Mouse (Mus musculus) heart, adult 2 months (tissue): ENCODE data around the gene Nptxr. TPM values are rescaled to one million over a fixed set of nuclear protein-coding genes. Genes with fewer than 3 reads are reported as not detected.

Experiments used
- DNase-seq, 2 experiments: peaks; one replicate each; pipeline ENCODE4 v3.0.0; 2021
- H3K27ac ChIP-seq: fragments of 200-600 bp; 2 replicates; pipeline ENCODE4 v1.8.1; 2022
- H3K27me3 ChIP-seq: fragments of 200-500 bp; 2 replicates; pipeline ENCODE4 v1.6.1; 2012; ENCODE audit warnings: mild to moderate bottlenecking, low read length, inconsistent platforms, mixed read lengths; ENCODE audit not compliant: control insufficient read depth, insufficient read depth
- H3K36me3 ChIP-seq: fragments of 200-500 bp; 2 replicates; pipeline ENCODE4 v1.6.1; 2012; ENCODE audit warnings: low read length, inconsistent platforms; ENCODE audit not compliant: control insufficient read depth, insufficient read depth
- H3K4me1 ChIP-seq: fragments of 200-500 bp; 2 replicates; pipeline ENCODE4 v1.6.1; 2011; ENCODE audit warnings: low read length; ENCODE audit not compliant: control insufficient read depth, insufficient read depth
- H3K4me3 ChIP-seq: fragments of 200-600 bp; 2 replicates; pipeline ENCODE4 v1.8.1; 2022
- H3K79me2 ChIP-seq: fragments of 200-500 bp; replicated peaks from 2 replicates; pipeline ENCODE4 v1.6.1; 2012; ENCODE audit warnings: mild to moderate bottlenecking, inconsistent platforms, low read length, moderate library complexity, mixed read lengths; ENCODE audit not compliant: control insufficient read depth, insufficient read depth
- H3K9ac ChIP-seq: fragments of 200-500 bp; 2 replicates; pipeline ENCODE4 v1.6.1; 2012; ENCODE audit warnings: low read depth, mild to moderate bottlenecking, control low read depth, inconsistent platforms, low read length, mixed read lengths
- CTCF ChIP-seq: fragments of 200-600 bp; IDR thresholded peaks from 2 replicates; pipeline ENCODE4 v1.8.1; 2022; ENCODE audit warnings: antibody characterized with exemption, mild to moderate bottlenecking, moderate library complexity
- EP300 ChIP-seq: fragments of 200-500 bp; IDR thresholded peaks from 2 replicates; pipeline ENCODE4 v1.6.1; 2011; ENCODE audit warnings: low read depth, low read length, control low read depth; ENCODE audit not compliant: insufficient read depth
- POLR2A ChIP-seq: fragments of 200-500 bp; IDR thresholded peaks from 2 replicates; pipeline ENCODE4 v1.6.1; 2011; ENCODE audit warnings: mild to moderate bottlenecking, low read depth, low read length, control low read depth; ENCODE audit not compliant: insufficient read depth
- WGBS: fragments of 180-500 bp; shearing (Covaris S2); methylation state at CpG from one replicate; pipeline ENCODE4 v1.1.7; 2018; 5-methylcytosine and 5-hydroxymethylcytosine counted together
- intact Hi-C: fragments of 180-260 bp; cut with DNase I; formaldehyde crosslinking; loops from one replicate; pipeline ENCODE4 v1.15.1; 2025
- polyA plus RNA-seq: library from polyadenylated mRNA; depleted of rRNA; stranded (reverse); fragments of >200 nt; gene quantifications from 2 replicates; pipeline ENCODE4 v1.2.3, GENCODE M21; 2012
- total RNA-seq, 2 experiments: library from RNA; stranded (reverse); gene quantifications; 2 replicates each; pipeline ENCODE4 v1.2.3; 2021

Nptxr gene
- total and polyA plus RNA-seq, 3 experiments = 1.5 to 1.7 (median 1.6) TPM

GRCm38 (mm10) chr15:79834881-79835260 lies 30.3 kb upstream of the Nptxr start:
- Histone ChIP-seq H3K4me1 (peaks cover 1% of the 10 kb centered on the region; the same call in 1 of the 2 replicates), H3K36me3 (no peaks in the 10 kb centered on the region), H3K9ac (no peak overlapping the region), H3K4me3 (no peak overlapping the region), H3K27ac (peak overlapping the region; percentile 19; the same call in 1 of the 2 replicates), H3K79me2 (no peaks in the 10 kb centered on the region), H3K27me3 (no peaks in the 10 kb centered on the region)
- TF ChIP-seq POLR2A (no peak), EP300 (no peak), CTCF (no peak)
- no peak for DNase-seq
- intact Hi-C loops = loop anchor here (1.0 to 5.0 kb wide), 4 partner anchors 44 to 247 kb away; no protein-coding TSS in a partner anchor
- 65% methylated on average over 9 of the region's 9 CpGs for WGBS

GRCm38 (mm10) chr15:79834130-79834880 lies 29.7 kb upstream of the Nptxr start, which contains the start of the genes Npcd and Cbx6:
Gene Npcd (minus strand): TSS chr15:79834237.
Gene Cbx6 (minus strand): TSS chr15:79834688.
- Histone ChIP-seq H3K27me3 (no peaks in the 10 kb centered on the region), H3K27ac (peak within 1 kb of the TSS; percentile 88), H3K4me3 (peak within 1 kb of the TSS; percentile 89), H3K9ac (peak within 1 kb of the TSS; percentile 87), H3K4me1 (peaks cover 1% of the 10 kb centered on the region; the same call in 1 of the 2 replicates), H3K36me3 (no peaks in the 10 kb centered on the region), H3K79me2 (no peaks in the 10 kb centered on the region)
- TF ChIP-seq CTCF (0 out of 2 replicates have a peak, but pooled peaks have one; percentile 1), POLR2A (peak; percentile 80), EP300 (no peak)
- 3% methylated on average over 56 of the region's 58 CpGs for WGBS
- peak; percentile 97 for DNase-seq
- intact Hi-C loops = loop anchor here (1.0 to 5.0 kb wide), 4 partner anchors 45 to 248 kb away; no protein-coding TSS in a partner anchor

- intact Hi-C loops = loop anchor here (1.0 to 5.0 kb wide), 4 partner anchors 46 to 249 kb away; no protein-coding TSS in a partner anchor
- Histone ChIP-seq H3K9ac (peak overlapping the region; percentile 87), H3K4me3 (peak overlapping the region; percentile 89), H3K27me3 (no peaks in the 10 kb centered on the region), H3K36me3 (no peaks in the 10 kb centered on the region), H3K27ac (peak overlapping the region; percentile 88), H3K79me2 (no peaks in the 10 kb centered on the region), H3K4me1 (peaks cover 1% of the 10 kb centered on the region; the same call in 1 of the 2 replicates)
- 2% methylated on average over 41 of the region's 41 CpGs for WGBS
- no peak for TF ChIP-seq EP300
- no peak for TF ChIP-seq POLR2A
- no peak for TF ChIP-seq CTCF
- DNase-seq = peak; percentile 43 to 62
Measured at GRCm38 (mm10) chr15:79833251-79834050, 28.9 kb upstream of the Nptxr start.

- WGBS = 39% methylated on average over 18 of the region's 18 CpGs
- TF ChIP-seq CTCF (peak; percentile 92), POLR2A (0 out of 2 replicates have a peak, but pooled peaks have one; percentile 24), EP300 (peak; percentile 77)
Measured at GRCm38 (mm10) chr15:79832064-79832900, 27.7 kb upstream of the Nptxr start.

GRCm38 (mm10) chr15:79830388-79830787 lies 25.8 kb upstream of the Nptxr start:
- peak; percentile 98 for TF ChIP-seq CTCF
- TF ChIP-seq EP300 = peak; percentile 41; the same call in 1 of the 2 replicates
- no peak for TF ChIP-seq POLR2A
- H3K4me1 ChIP-seq = peaks cover 1% of the 10 kb centered on the region; the same call in 1 of the 2 replicates
- no peaks in the 10 kb centered on the region for H3K27me3 ChIP-seq
- no peaks in the 10 kb centered on the region for H3K79me2 ChIP-seq
- no peak overlapping the region for H3K4me3 ChIP-seq
- intact Hi-C loops = loop anchor here (2.0 to 5.0 kb wide), 3 partner anchors 84 to 252 kb away; no protein-coding TSS in a partner anchor
- H3K9ac ChIP-seq = no peak overlapping the region
- no peak overlapping the region for H3K27ac ChIP-seq
- H3K36me3 ChIP-seq = no peaks in the 10 kb centered on the region
- 8% methylated on average over 4 of the region's 4 CpGs for WGBS
- peak; percentile 71 to 75 for DNase-seq

More at GRCm38 (mm10) chr15:79832064-79832900, 27.7 kb upstream of the Nptxr start:
- H3K9ac ChIP-seq = no peak overlapping the region
- H3K27me3 ChIP-seq = no peaks in the 10 kb centered on the region
- H3K4me1 ChIP-seq = peaks cover 1% of the 10 kb centered on the region; the same call in 1 of the 2 replicates
- H3K4me3 ChIP-seq = no peak overlapping the region
- H3K27ac ChIP-seq = no peak overlapping the region
- DNase-seq = peak; percentile 69 to 80
- H3K36me3 ChIP-seq = no peaks in the 10 kb centered on the region
- H3K79me2 ChIP-seq = no peaks in the 10 kb centered on the region
- intact Hi-C loops = loop anchor here (1.0 to 5.0 kb wide), 3 partner anchors 51 to 250 kb away; no protein-coding TSS in a partner anchor
